Mouse (Mus musculus): ENCODE results near the gene Tmed11. TPM values are rescaled to one million over a fixed set of nuclear protein-coding genes. Genes with fewer than 3 reads are reported as not detected.
"Not testable (repeated sequence)": the region's sequence is repeated elsewhere in the genome, so short reads cannot be mapped to it uniquely, and the experiment has no call there.

Gene Tmed11
- polyA plus RNA-seq (2016; fragmentation: Nextera tagmentation; extraction: Ambion mirVana): not detected in 2 replicates

GRCm38 (mm10) chr5:108795263-108795662 lies at the start of gene Tmed11:
TSS of gene Tmed11 (minus strand) at chr5:108795363.
- ATAC-seq (ENCODE audit: insufficient number of reproducible peaks, insufficient read depth, low FRiP score, low TSS enrichment); H3K9me3 ChIP-seq; H3K9ac ChIP-seq; H3K4me3 ChIP-seq; H3K36me3 ChIP-seq; H3K4me1 ChIP-seq; H3K27ac ChIP-seq; H3K27me3 ChIP-seq; H3K4me2 ChIP-seq (replicated peaks): not testable (repeated sequence)
- WGBS: 69% methylated on average over 2 of the region's 2 CpGs

GRCm38 (mm10) chr5:108836156-108836555 lies 41.0 kb upstream of the Tmed11 start:
- Histone ChIP-seq H3K27ac (no peak overlapping the region), H3K9me3 (no peaks in the 10 kb centered on the region), H3K27me3 (no peaks in the 10 kb centered on the region), H3K4me2 (replicated peaks) (no peak overlapping the region), H3K9ac (no peak overlapping the region), H3K36me3 (no peaks in the 10 kb centered on the region), H3K4me1 (no peaks in the 10 kb centered on the region), H3K4me3 (no peak overlapping the region)
- ATAC-seq (ENCODE audit: insufficient number of reproducible peaks, insufficient read depth, low FRiP score, low TSS enrichment): no peak
- 82% methylated on average over 1 of the region's 1 CpGs for WGBS

GRCm38 (mm10) chr5:108823276-108823675 lies 28.1 kb upstream of the Tmed11 start:
- Histone ChIP-seq H3K4me1 (no peaks in the 10 kb centered on the region), H3K27ac (no peak overlapping the region), H3K4me2 (replicated peaks) (no peak overlapping the region), H3K9me3 (no peaks in the 10 kb centered on the region), H3K36me3 (no peaks in the 10 kb centered on the region), H3K9ac (no peak overlapping the region), H3K4me3 (no peak overlapping the region), H3K27me3 (no peaks in the 10 kb centered on the region)
- 89% methylated on average over 2 of the region's 2 CpGs for WGBS
- no peak for ATAC-seq (ENCODE audit: insufficient number of reproducible peaks, insufficient read depth, low FRiP score, low TSS enrichment)

- H3K9me3 ChIP-seq; H3K9ac ChIP-seq; H3K4me2 ChIP-seq (replicated peaks); H3K36me3 ChIP-seq; H3K27ac ChIP-seq; H3K27me3 ChIP-seq; H3K4me3 ChIP-seq; ATAC-seq (ENCODE audit: insufficient number of reproducible peaks, insufficient read depth, low FRiP score, low TSS enrichment); H3K4me1 ChIP-seq: not testable (repeated sequence)
- 70% methylated on average over 2 of the region's 2 CpGs for WGBS
Measured at GRCm38 (mm10) chr5:108808750-108809149, 13.6 kb upstream of the Tmed11 start, which contains the start of gene Vmn2r8. TSS of gene Vmn2r8 (minus strand) at chr5:108808850.

- no peaks in the 10 kb centered on the region for H3K9me3 ChIP-seq
- WGBS: 52% methylated on average over 1 of the region's 1 CpGs
- ATAC-seq (ENCODE audit: insufficient number of reproducible peaks, insufficient read depth, low FRiP score, low TSS enrichment): no peak
Measured at GRCm38 (mm10) chr5:108803646-108804045, 8.5 kb upstream of the Tmed11 start.

GRCm38 (mm10) chr5:108790385-108790784 lies 4.8 kb downstream of the Tmed11 start:
- ATAC-seq (ENCODE audit: insufficient number of reproducible peaks, insufficient read depth, low FRiP score, low TSS enrichment); H3K4me2 ChIP-seq (replicated peaks); H3K4me1 ChIP-seq; H3K27ac ChIP-seq; H3K4me3 ChIP-seq; H3K27me3 ChIP-seq; H3K9ac ChIP-seq; H3K9me3 ChIP-seq; H3K36me3 ChIP-seq: not testable (repeated sequence)
- 26% methylated on average over 1 of the region's 1 CpGs for WGBS

More at GRCm38 (mm10) chr5:108803646-108804045, 8.5 kb upstream of the Tmed11 start:
- H3K4me3 ChIP-seq: no peak overlapping the region
- H3K4me1 ChIP-seq: no peaks in the 10 kb centered on the region
- no peak overlapping the region for H3K27ac ChIP-seq
- no peak overlapping the region for H3K9ac ChIP-seq
- H3K27me3 ChIP-seq: no peaks in the 10 kb centered on the region
- no peaks in the 10 kb centered on the region for H3K36me3 ChIP-seq
- H3K4me2 ChIP-seq (replicated peaks): no peak overlapping the region

- Histone ChIP-seq H3K36me3 (no peaks in the 10 kb centered on the region), H3K4me1 (no peaks in the 10 kb centered on the region), H3K27me3 (no peaks in the 10 kb centered on the region), H3K9ac (no peak within 1 kb of the TSS), H3K27ac (no peak within 1 kb of the TSS), H3K4me2 (replicated peaks) (no peak within 1 kb of the TSS), H3K9me3 (no peaks in the 10 kb centered on the region), H3K4me3 (no peak within 1 kb of the TSS)
- 75% methylated on average over 40 of the region's 40 CpGs for WGBS
- ATAC-seq (ENCODE audit: insufficient number of reproducible peaks, insufficient read depth, low FRiP score, low TSS enrichment): no peak
Measured at GRCm38 (mm10) chr5:108774630-108775306, 20.4 kb downstream of the Tmed11 start, which contains the start of gene Rnf212. TSS of gene Rnf212 (minus strand) at chr5:108774982.

GRCm38 (mm10) chr5:108760002-108760401 lies 35.2 kb downstream of the Tmed11 start:
- H3K36me3 ChIP-seq: no peaks in the 10 kb centered on the region
- WGBS: 84% methylated on average over 2 of the region's 2 CpGs
- H3K9ac ChIP-seq: no peak overlapping the region
- H3K4me1 ChIP-seq: no peaks in the 10 kb centered on the region
- no peak for ATAC-seq (ENCODE audit: insufficient number of reproducible peaks, insufficient read depth, low FRiP score, low TSS enrichment)
- H3K4me2 ChIP-seq (replicated peaks): no peak overlapping the region
- H3K4me3 ChIP-seq: no peak overlapping the region
- no peak overlapping the region for H3K27ac ChIP-seq
- H3K27me3 ChIP-seq: no peaks in the 10 kb centered on the region
- H3K9me3 ChIP-seq: no peaks in the 10 kb centered on the region

GRCm38 (mm10) chr5:108758396-108758795 lies 36.8 kb downstream of the Tmed11 start:
- Histone ChIP-seq H3K9me3 (no peaks in the 10 kb centered on the region), H3K27me3 (no peaks in the 10 kb centered on the region)
- ATAC-seq (ENCODE audit: insufficient number of reproducible peaks, insufficient read depth, low FRiP score, low TSS enrichment): no peak

GRCm38 (mm10) chr5:108751258-108751657 lies 43.9 kb downstream of the Tmed11 start:
- H3K36me3 ChIP-seq; H3K9ac ChIP-seq; H3K27ac ChIP-seq; ATAC-seq (ENCODE audit: insufficient number of reproducible peaks, insufficient read depth, low FRiP score, low TSS enrichment); H3K27me3 ChIP-seq; H3K4me1 ChIP-seq; H3K4me3 ChIP-seq; H3K9me3 ChIP-seq; H3K4me2 ChIP-seq (replicated peaks): not testable (repeated sequence)
- WGBS: 79% methylated on average over 4 of the region's 4 CpGs

More at GRCm38 (mm10) chr5:108758396-108758795, 36.8 kb downstream of the Tmed11 start:
- Histone ChIP-seq H3K9ac (no peak overlapping the region), H3K4me3 (no peak overlapping the region), H3K4me2 (replicated peaks) (no peak overlapping the region), H3K27ac (no peak overlapping the region), H3K4me1 (no peaks in the 10 kb centered on the region), H3K36me3 (no peaks in the 10 kb centered on the region)
- WGBS: 45% methylated on average over 3 of the region's 3 CpGs

GRCm38 (mm10) chr5:108750328-108751210 lies 44.6 kb downstream of the Tmed11 start:
- no peak overlapping the region for H3K27ac ChIP-seq
- WGBS: 72% methylated on average over 5 of the region's 5 CpGs
- H3K4me2 ChIP-seq (replicated peaks): no peak overlapping the region
- H3K27me3 ChIP-seq: no peaks in the 10 kb centered on the region
- H3K9me3 ChIP-seq: no peaks in the 10 kb centered on the region
- no peak overlapping the region for H3K4me3 ChIP-seq
- H3K36me3 ChIP-seq: no peaks in the 10 kb centered on the region
- ATAC-seq (ENCODE audit: insufficient number of reproducible peaks, insufficient read depth, low FRiP score, low TSS enrichment): no peak
- no peak overlapping the region for H3K9ac ChIP-seq
- no peaks in the 10 kb centered on the region for H3K4me1 ChIP-seq

- Histone ChIP-seq H3K27ac (no peak overlapping the region), H3K4me1 (no peaks in the 10 kb centered on the region), H3K4me3 (no peak overlapping the region), H3K36me3 (no peaks in the 10 kb centered on the region), H3K9ac (no peak overlapping the region), H3K27me3 (no peaks in the 10 kb centered on the region), H3K4me2 (replicated peaks) (no peak overlapping the region), H3K9me3 (no peaks in the 10 kb centered on the region)
- ATAC-seq (ENCODE audit: insufficient number of reproducible peaks, insufficient read depth, low FRiP score, low TSS enrichment): no peak
- 75% methylated on average over 3 of the region's 3 CpGs for WGBS
Measured at GRCm38 (mm10) chr5:108744629-108745028, 50.5 kb downstream of the Tmed11 start.
